Mouse (Mus musculus): ENCODE measurements around the gene Nr5a2.

DNA sequence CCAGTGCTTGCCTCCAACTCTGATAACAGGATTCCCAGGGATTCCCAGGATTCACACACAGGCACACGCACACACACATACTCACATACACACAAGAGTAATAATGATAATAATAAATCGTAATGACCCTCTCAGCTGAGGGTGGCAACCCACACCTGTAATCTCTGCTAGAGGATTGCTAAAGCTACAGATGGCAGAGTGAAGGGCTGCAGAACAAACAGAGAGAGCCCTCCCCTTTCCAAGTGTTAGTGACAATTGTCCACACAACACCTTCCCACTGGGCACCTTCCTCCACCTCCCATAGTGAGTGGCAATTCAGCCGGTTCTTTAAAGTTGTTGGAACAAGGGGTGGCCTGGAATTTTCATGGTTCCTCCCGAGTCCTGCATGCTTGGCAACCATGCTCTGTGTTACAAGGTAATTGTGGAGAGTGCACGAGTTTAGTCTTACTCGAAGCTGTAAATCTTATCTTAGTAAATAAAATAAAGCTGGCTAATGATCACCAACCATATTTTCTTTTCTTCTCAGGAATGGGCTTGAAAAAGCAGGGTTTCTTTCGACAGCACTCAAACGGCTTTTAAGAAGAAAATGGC lies 31.6 kb upstream of the Nr5a2 start:
- TF ChIP-seq MYOD1 (IDR thresholded peaks at IDR 0.05; ENCODE audit: control insufficient read depth in 1 of 3, insufficient read length in 2 of 3, low read depth in 2 of 3) (no peak), POLR2A (IDR thresholded peaks at IDR 0.05; ENCODE audit: insufficient read length, low read depth) (no peak), USF1 (IDR thresholded peaks at IDR 0.05; ENCODE audit: low read depth) (no peak), TCF3 (IDR thresholded peaks at IDR 0.05; ENCODE audit: insufficient read length, low read depth) (no peak), TCF12 (IDR thresholded peaks at IDR 0.05; ENCODE audit: insufficient read depth, poor library complexity, severe bottlenecking) (no peak), CEBPB (IDR thresholded peaks at IDR 0.05; ENCODE audit: insufficient read depth, poor library complexity, severe bottlenecking) (no peak), POLR2AphosphoS2 (IDR thresholded peaks at IDR 0.05; ENCODE audit: insufficient read length, low read depth) (no peak), MAX (IDR thresholded peaks at IDR 0.05; ENCODE audit: low read depth) (no peak), E2F4 (IDR thresholded peaks at IDR 0.05; ENCODE audit: insufficient read depth) (no peak), REST (IDR thresholded peaks at IDR 0.05; ENCODE audit: insufficient read depth, insufficient read length) (no peak), SRF (IDR thresholded peaks at IDR 0.05; ENCODE audit: control insufficient read depth, insufficient read length, low read depth) (no peak)

Data from myocyte (in vitro differentiated cells).